Mouse (Mus musculus): ENCODE measurements around the gene BC029722. TPM values are rescaled to one million over a fixed set of nuclear protein-coding genes. Genes with fewer than 3 reads are reported as not detected.

Gene BC029722
- polyA plus RNA-seq, 1 experiment, result 32.2 TPM

DNA sequence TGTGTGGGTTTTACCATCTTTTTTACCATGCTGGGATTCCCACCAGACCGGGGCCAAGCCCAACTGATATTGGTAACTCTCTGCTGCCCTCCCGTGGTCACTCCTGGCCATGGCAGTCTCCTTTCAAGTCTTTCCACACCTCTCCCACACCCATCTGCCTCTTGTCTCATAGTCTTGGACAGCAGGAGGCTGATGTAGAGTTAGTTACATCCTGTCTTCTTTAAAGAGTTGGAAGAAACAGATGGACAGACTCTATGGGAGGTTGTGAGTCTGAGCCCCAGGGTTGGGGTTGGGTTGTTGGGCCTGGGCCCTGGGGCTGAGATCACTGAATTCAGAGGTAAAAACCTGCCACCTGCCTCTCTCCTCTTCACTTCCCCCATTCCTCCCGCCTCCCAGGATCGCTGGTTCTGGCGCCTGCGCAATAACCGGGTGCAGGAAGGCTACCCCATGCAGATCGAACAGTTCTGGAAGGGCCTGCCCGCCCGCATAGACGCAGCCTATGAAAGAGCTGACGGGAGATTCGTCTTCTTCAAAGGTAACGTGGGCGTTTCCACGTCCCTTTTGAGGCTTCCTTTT is 7.3 kb downstream of the BC029722 start:
- Histone ChIP-seq H3K79me2 (ENCODE audit: control insufficient read depth, insufficient read depth) (no peaks in the 10 kb centered on the region), H3K27me3 (ENCODE audit: control insufficient read depth, insufficient read depth, insufficient read length) (no peaks in the 10 kb centered on the region), H3K4me3 (no peak overlapping the region), H3K36me3 (ENCODE audit: control insufficient read depth, insufficient read depth) (no peaks in the 10 kb centered on the region), H3ac (ENCODE audit: control insufficient read depth, insufficient read length) (no peak overlapping the region), H3K4me2 (ENCODE audit: low read depth) (no peak overlapping the region)
- TF ChIP-seq MYOD1 (IDR thresholded peaks at IDR 0.05; ENCODE audit: control insufficient read depth in 1 of 3, insufficient read length in 2 of 3, low read depth in 2 of 3) (no peak), REST (IDR thresholded peaks at IDR 0.05; ENCODE audit: insufficient read depth, insufficient read length) (no peak), MYOG (IDR thresholded peaks at IDR 0.05; ENCODE audit: control insufficient read depth in 1 of 3, insufficient read depth in 1 of 3, insufficient read length in 2 of 3, low read depth in 2 of 3) (no peak), POLR2AphosphoS2 (IDR thresholded peaks at IDR 0.05; ENCODE audit: insufficient read length, low read depth) (no peak), POLR2A (IDR thresholded peaks at IDR 0.05; ENCODE audit: insufficient read length, low read depth) (no peak), CEBPB (IDR thresholded peaks at IDR 0.05; ENCODE audit: insufficient read depth, poor library complexity, severe bottlenecking) (no peak), TCF12 (IDR thresholded peaks at IDR 0.05; ENCODE audit: insufficient read depth, poor library complexity, severe bottlenecking) (no peak), MAX (IDR thresholded peaks at IDR 0.05; ENCODE audit: low read depth) (no peak), TCF3 (IDR thresholded peaks at IDR 0.05; ENCODE audit: insufficient read length, low read depth) (no peak), SRF (IDR thresholded peaks at IDR 0.05; ENCODE audit: control insufficient read depth, insufficient read length, low read depth) (no peak), USF1 (IDR thresholded peaks at IDR 0.05; ENCODE audit: low read depth) (no peak), E2F4 (IDR thresholded peaks at IDR 0.05; ENCODE audit: insufficient read depth) (no peak)

DNA sequence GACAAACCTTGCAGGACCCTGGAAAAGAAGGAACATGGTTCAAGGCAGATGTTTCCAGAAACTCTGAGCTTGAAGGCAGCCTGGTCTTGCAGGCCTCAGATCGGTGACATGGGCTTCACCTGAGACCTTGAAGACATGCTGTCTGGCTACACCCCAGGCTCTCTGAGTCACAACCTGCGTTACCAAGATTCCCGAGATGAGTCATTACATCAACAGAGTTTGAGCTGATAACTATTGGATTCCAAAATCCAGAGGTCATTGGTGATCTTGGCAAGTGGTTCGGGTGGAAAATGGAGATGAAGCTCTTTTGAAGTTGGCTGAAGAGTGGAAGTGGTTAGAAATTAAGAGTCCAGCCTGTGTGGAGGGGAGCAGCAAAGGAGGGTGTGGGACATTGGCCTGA is 9.6 kb downstream of the BC029722 start:
- Histone ChIP-seq H3K36me3 (ENCODE audit: control insufficient read depth, insufficient read depth) (no peaks in the 10 kb centered on the region), H3K27me3 (ENCODE audit: control insufficient read depth, insufficient read depth, insufficient read length) (no peaks in the 10 kb centered on the region), H3K4me3 (no peak overlapping the region), H3K79me2 (ENCODE audit: control insufficient read depth, insufficient read depth) (no peaks in the 10 kb centered on the region), H3K4me2 (ENCODE audit: low read depth) (no peak overlapping the region), H3ac (ENCODE audit: control insufficient read depth, insufficient read length) (no peak overlapping the region)
- no peak for TF ChIP-seq POLR2A (IDR thresholded peaks at IDR 0.05; ENCODE audit: insufficient read length, low read depth)
- TF ChIP-seq REST (IDR thresholded peaks at IDR 0.05; ENCODE audit: insufficient read depth, insufficient read length), result no peak
- no peak for TF ChIP-seq MAX (IDR thresholded peaks at IDR 0.05; ENCODE audit: low read depth)
- no peak for TF ChIP-seq E2F4 (IDR thresholded peaks at IDR 0.05; ENCODE audit: insufficient read depth)
- TF ChIP-seq SRF (IDR thresholded peaks at IDR 0.05; ENCODE audit: control insufficient read depth, insufficient read length, low read depth), result no peak
- TF ChIP-seq USF1 (IDR thresholded peaks at IDR 0.05; ENCODE audit: low read depth), result no peak
- TF ChIP-seq CEBPB (IDR thresholded peaks at IDR 0.05; ENCODE audit: insufficient read depth, poor library complexity, severe bottlenecking), result no peak
- no peak for TF ChIP-seq TCF12 (IDR thresholded peaks at IDR 0.05; ENCODE audit: insufficient read depth, poor library complexity, severe bottlenecking)
- TF ChIP-seq MYOG (IDR thresholded peaks at IDR 0.05; ENCODE audit: control insufficient read depth in 1 of 3, insufficient read depth in 1 of 3, insufficient read length in 2 of 3, low read depth in 2 of 3), result no peak
- TF ChIP-seq TCF3 (IDR thresholded peaks at IDR 0.05; ENCODE audit: insufficient read length, low read depth), result no peak

DNA sequence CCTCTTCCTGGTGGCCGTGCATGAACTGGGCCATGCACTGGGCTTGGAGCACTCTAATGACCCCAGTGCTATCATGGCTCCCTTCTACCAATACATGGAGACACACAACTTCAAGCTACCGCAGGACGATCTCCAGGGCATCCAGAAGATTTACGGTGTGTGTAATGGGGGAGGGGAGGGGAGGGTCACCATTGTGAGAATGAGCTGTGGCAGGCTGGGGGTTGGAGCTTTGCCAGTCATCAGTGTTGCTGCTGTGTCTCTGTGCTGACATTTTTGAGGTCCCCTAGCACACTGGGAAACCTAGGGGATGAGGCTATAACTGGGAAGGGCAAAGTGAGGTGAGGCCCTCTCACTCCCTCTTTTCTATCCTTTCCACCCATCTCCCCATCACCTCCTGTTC is 11.8 kb downstream of the BC029722 start:
- H3K79me2 ChIP-seq (ENCODE audit: control insufficient read depth, insufficient read depth), result no peaks in the 10 kb centered on the region
- no peaks in the 10 kb centered on the region for H3K36me3 ChIP-seq (ENCODE audit: control insufficient read depth, insufficient read depth)
- no peak overlapping the region for H3K4me3 ChIP-seq
- H3K4me2 ChIP-seq (ENCODE audit: low read depth), result no peak overlapping the region
- H3K27me3 ChIP-seq (ENCODE audit: control insufficient read depth, insufficient read depth, insufficient read length), result no peaks in the 10 kb centered on the region
- no peak for TF ChIP-seq TCF3 (IDR thresholded peaks at IDR 0.05; ENCODE audit: insufficient read length, low read depth)
- TF ChIP-seq POLR2A (IDR thresholded peaks at IDR 0.05; ENCODE audit: insufficient read length, low read depth), result no peak
- TF ChIP-seq MYOG (IDR thresholded peaks at IDR 0.05; ENCODE audit: control insufficient read depth in 1 of 3, insufficient read depth in 1 of 3, insufficient read length in 2 of 3, low read depth in 2 of 3), result no peak
- no peak for TF ChIP-seq POLR2AphosphoS2 (IDR thresholded peaks at IDR 0.05; ENCODE audit: insufficient read length, low read depth)
- no peak for TF ChIP-seq TCF12 (IDR thresholded peaks at IDR 0.05; ENCODE audit: insufficient read depth, poor library complexity, severe bottlenecking)
- H3ac ChIP-seq (ENCODE audit: control insufficient read depth, insufficient read length), result no peak overlapping the region

DNA sequence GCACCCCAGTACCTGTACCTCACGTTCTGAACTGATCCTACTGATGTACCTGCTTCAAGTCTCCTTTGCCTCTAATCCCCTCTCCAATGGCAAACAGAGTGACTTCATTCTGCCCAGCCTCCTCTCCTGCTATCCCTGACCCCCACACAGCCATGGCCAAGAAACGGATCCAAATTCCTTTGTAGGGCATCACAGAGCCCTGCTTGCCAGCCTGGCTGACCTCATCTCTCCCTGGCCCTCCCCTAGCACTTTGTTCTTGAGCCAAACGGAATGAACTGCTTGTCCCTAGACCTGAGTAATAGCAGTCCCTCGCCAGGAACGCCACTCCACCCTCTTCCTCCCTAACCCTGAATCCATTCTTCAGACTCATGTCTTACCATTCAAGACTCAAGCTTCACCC is 12.7 kb downstream of the BC029722 start:
- TF ChIP-seq MAX (IDR thresholded peaks at IDR 0.05; ENCODE audit: low read depth), result no peak
- no peak for TF ChIP-seq REST (IDR thresholded peaks at IDR 0.05; ENCODE audit: insufficient read depth, insufficient read length)
- TF ChIP-seq POLR2A (IDR thresholded peaks at IDR 0.05; ENCODE audit: insufficient read length, low read depth), result no peak
- no peak for TF ChIP-seq TCF12 (IDR thresholded peaks at IDR 0.05; ENCODE audit: insufficient read depth, poor library complexity, severe bottlenecking)
- TF ChIP-seq CEBPB (IDR thresholded peaks at IDR 0.05; ENCODE audit: insufficient read depth, poor library complexity, severe bottlenecking), result no peak
- H3ac ChIP-seq (ENCODE audit: control insufficient read depth, insufficient read length), result no peak overlapping the region
- no peak overlapping the region for H3K4me3 ChIP-seq
- no peaks in the 10 kb centered on the region for H3K79me2 ChIP-seq (ENCODE audit: control insufficient read depth, insufficient read depth)
- no peaks in the 10 kb centered on the region for H3K36me3 ChIP-seq (ENCODE audit: control insufficient read depth, insufficient read depth)
- no peaks in the 10 kb centered on the region for H3K27me3 ChIP-seq (ENCODE audit: control insufficient read depth, insufficient read depth, insufficient read length)
- peak overlapping the region; percentile 2 for H3K4me2 ChIP-seq (ENCODE audit: low read depth)

DNA sequence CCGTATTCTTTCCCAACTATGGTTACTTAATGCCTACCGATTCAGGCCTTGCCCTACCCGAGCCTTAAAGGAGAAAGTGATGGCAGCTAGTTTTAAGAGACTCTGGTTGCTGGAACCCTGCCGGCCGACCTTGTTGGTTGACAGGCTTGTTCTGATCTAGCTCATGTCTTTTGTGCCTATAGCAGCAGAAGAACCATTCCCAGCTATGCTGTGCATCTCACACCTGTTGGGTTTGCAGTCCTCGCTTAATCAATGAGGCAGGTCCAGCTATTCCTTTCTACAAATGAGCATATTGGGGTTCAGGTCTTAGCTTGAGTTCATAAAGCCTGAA is 13.3 kb downstream of the BC029722 start:
- Histone ChIP-seq H3ac (ENCODE audit: control insufficient read depth, insufficient read length) (no peak overlapping the region), H3K4me2 (ENCODE audit: low read depth) (no peak overlapping the region), H3K27me3 (ENCODE audit: control insufficient read depth, insufficient read depth, insufficient read length) (no peaks in the 10 kb centered on the region), H3K79me2 (ENCODE audit: control insufficient read depth, insufficient read depth) (no peaks in the 10 kb centered on the region), H3K4me3 (no peak overlapping the region), H3K36me3 (ENCODE audit: control insufficient read depth, insufficient read depth) (no peaks in the 10 kb centered on the region)
- no peak for TF ChIP-seq MYOG (IDR thresholded peaks at IDR 0.05; ENCODE audit: control insufficient read depth in 1 of 3, insufficient read depth in 1 of 3, insufficient read length in 2 of 3, low read depth in 2 of 3)
- TF ChIP-seq MAX (IDR thresholded peaks at IDR 0.05; ENCODE audit: low read depth), result no peak
- TF ChIP-seq REST (IDR thresholded peaks at IDR 0.05; ENCODE audit: insufficient read depth, insufficient read length), result no peak
- TF ChIP-seq USF1 (IDR thresholded peaks at IDR 0.05; ENCODE audit: low read depth), result no peak
- TF ChIP-seq SRF (IDR thresholded peaks at IDR 0.05; ENCODE audit: control insufficient read depth, insufficient read length, low read depth), result no peak
- TF ChIP-seq POLR2A (IDR thresholded peaks at IDR 0.05; ENCODE audit: insufficient read length, low read depth), result no peak
- no peak for TF ChIP-seq TCF12 (IDR thresholded peaks at IDR 0.05; ENCODE audit: insufficient read depth, poor library complexity, severe bottlenecking)
- TF ChIP-seq E2F4 (IDR thresholded peaks at IDR 0.05; ENCODE audit: insufficient read depth), result no peak
- TF ChIP-seq POLR2AphosphoS2 (IDR thresholded peaks at IDR 0.05; ENCODE audit: insufficient read length, low read depth), result no peak
- TF ChIP-seq MYOD1 (IDR thresholded peaks at IDR 0.05; ENCODE audit: control insufficient read depth in 1 of 3, insufficient read length in 2 of 3, low read depth in 2 of 3), result no peak
- no peak for TF ChIP-seq TCF3 (IDR thresholded peaks at IDR 0.05; ENCODE audit: insufficient read length, low read depth)
- no peak for TF ChIP-seq CEBPB (IDR thresholded peaks at IDR 0.05; ENCODE audit: insufficient read depth, poor library complexity, severe bottlenecking)
